Mouse (Mus musculus) cerebellum, postnatal 36 days (tissue): ENCODE results near the gene Lrmda.
A peak's percentile ranks its signal among the peaks of the same experiment; 100 is the strongest.
"Not testable (repeated sequence)": the region's sequence is repeated elsewhere in the genome, so short reads cannot be mapped to it uniquely, and the experiment has no call there.

ENCODE experiments used
- DNase-seq, 2 experiments: peaks; one replicate each; pipeline ENCODE4 v3.0.0; 2021 to 2022; ENCODE audit warnings: mixed read lengths in 2 of 2

Lrmda gene

GRCm38 (mm10) chr14:22743264-22743663, 723.8 kb downstream of the Lrmda start:
- DNase-seq = no peak

- no peak for DNase-seq
Measured at GRCm38 (mm10) chr14:22744701-22745100, 725.2 kb downstream of the Lrmda start.

GRCm38 (mm10) chr14:22745263-22745881, 725.9 kb downstream of the Lrmda start:
- no peak for DNase-seq

- DNase-seq = no peak
Measured at GRCm38 (mm10) chr14:22745882-22746480, 726.5 kb downstream of the Lrmda start.

GRCm38 (mm10) chr14:22747816-22748215, 728.3 kb downstream of the Lrmda start:
- no peak for DNase-seq

- no peak for DNase-seq
Measured at GRCm38 (mm10) chr14:22750409-22750808, 730.9 kb downstream of the Lrmda start.

GRCm38 (mm10) chr14:22751290-22751689, 731.8 kb downstream of the Lrmda start:
- DNase-seq = no peak

GRCm38 (mm10) chr14:22754633-22755032, 735.1 kb downstream of the Lrmda start:
- no peak for DNase-seq

GRCm38 (mm10) chr14:22757493-22757892, 738.0 kb downstream of the Lrmda start:
- no peak for DNase-seq

GRCm38 (mm10) chr14:22759216-22759615, 739.7 kb downstream of the Lrmda start:
- no peak for DNase-seq

GRCm38 (mm10) chr14:22759673-22760072, 740.2 kb downstream of the Lrmda start:
- DNase-seq = no peak

GRCm38 (mm10) chr14:22760241-22761039, 740.9 kb downstream of the Lrmda start:
- DNase-seq = no peak

GRCm38 (mm10) chr14:22781709-22782108, 762.2 kb downstream of the Lrmda start:
- DNase-seq = no peak

GRCm38 (mm10) chr14:22782365-22782764, 762.9 kb downstream of the Lrmda start:
- no peak for DNase-seq

- DNase-seq = no peak
Measured at GRCm38 (mm10) chr14:22783211-22784161, 764.0 kb downstream of the Lrmda start.

- no peak for DNase-seq
Measured at GRCm38 (mm10) chr14:22800020-22800419, 780.5 kb downstream of the Lrmda start.

GRCm38 (mm10) chr14:22800871-22801636, 781.5 kb downstream of the Lrmda start:
- DNase-seq = no peak

GRCm38 (mm10) chr14:22801714-22802113, 782.2 kb downstream of the Lrmda start:
- DNase-seq = not testable (repeated sequence)

GRCm38 (mm10) chr14:22807324-22807723, 787.8 kb downstream of the Lrmda start:
- no peak for DNase-seq

- peak; percentile 26 to 31 for DNase-seq
Measured at GRCm38 (mm10) chr14:22807726-22808594, 788.4 kb downstream of the Lrmda start.
